Mouse (Mus musculus): ENCODE measurements around the gene Hexim1. TPM values are rescaled to one million over a fixed set of nuclear protein-coding genes. Genes with fewer than 3 reads are reported as not detected.

The Hexim1 gene
- polyA plus RNA-seq, 1 experiment from 2014 or later = 4.1 TPM

- Histone ChIP-seq H3K36me3 (ENCODE audit: control insufficient read depth, insufficient read depth) (0 out of 2 replicates have a peak, but pooled peaks cover 2% of the 10 kb centered on the region), H3K4me3 (replicated peaks; ENCODE audit: low read length) (no peak overlapping the region), H3K27me3 (replicated peaks; ENCODE audit: control insufficient read depth, insufficient read depth, low read length) (0 out of 2 replicates have a peak, but pooled peaks cover under 1% of the 10 kb centered on the region), H3K9ac (replicated peaks; ENCODE audit: low read depth, low read length) (no peak overlapping the region), H3K4me2 (ENCODE audit: low read length) (no peak overlapping the region), H3K9me3 (ENCODE audit: control insufficient read depth, low read length) (no peaks in the 10 kb centered on the region), H3K4me1 (replicated peaks; ENCODE audit: control insufficient read depth, insufficient read depth, low read length) (no peaks in the 10 kb centered on the region), H3K27ac (ENCODE audit: low read length) (no peak overlapping the region)
- no peak for ATAC-seq
- 23% methylated on average over 10 of the region's 10 CpGs for WGBS
Measured at GRCm38 (mm10) chr11:103074796-103075323, 41.2 kb upstream of the Hexim1 start.

DNA sequence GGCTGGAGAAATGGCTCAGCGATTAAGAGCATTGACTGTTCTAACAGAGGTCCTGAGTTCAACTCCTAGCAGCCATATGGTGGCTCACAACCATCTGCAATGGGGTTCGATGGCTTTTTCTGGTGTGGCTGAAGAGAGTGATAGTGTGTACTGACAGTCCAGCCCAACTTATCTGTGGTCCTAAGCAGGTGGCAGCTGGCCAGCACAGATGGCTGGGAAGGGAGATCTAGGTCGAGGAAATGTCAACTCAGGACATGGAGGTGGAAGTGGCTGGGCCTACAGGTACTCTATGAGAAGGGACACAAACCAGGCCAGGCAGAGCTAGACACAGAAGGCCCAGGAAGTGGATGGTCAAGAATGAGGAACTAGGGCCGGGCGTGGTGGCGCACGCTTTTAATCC lies 40.0 kb upstream of the Hexim1 start:
- H3K4me3 ChIP-seq (replicated peaks; ENCODE audit: low read length) = no peak overlapping the region
- H3K4me2 ChIP-seq (ENCODE audit: low read length) = no peak overlapping the region
- peaks cover 10% of the 10 kb centered on the region for H3K4me1 ChIP-seq (replicated peaks; ENCODE audit: control insufficient read depth, insufficient read depth, low read length)
- H3K27me3 ChIP-seq (replicated peaks; ENCODE audit: control insufficient read depth, insufficient read depth, low read length) = peaks cover 11% of the 10 kb centered on the region
- 93% methylated on average over 7 of the region's 7 CpGs for WGBS
- no peaks in the 10 kb centered on the region for H3K9me3 ChIP-seq (ENCODE audit: control insufficient read depth, low read length)
- ATAC-seq = no peak
- H3K36me3 ChIP-seq (ENCODE audit: control insufficient read depth, insufficient read depth) = no peaks in the 10 kb centered on the region
- no peak overlapping the region for H3K27ac ChIP-seq (ENCODE audit: low read length)
- no peak overlapping the region for H3K9ac ChIP-seq (replicated peaks; ENCODE audit: low read depth, low read length)

GRCm38 (mm10) chr11:103076581-103076980 lies 39.5 kb upstream of the Hexim1 start:
- Histone ChIP-seq H3K27me3 (replicated peaks; ENCODE audit: control insufficient read depth, insufficient read depth, low read length) (peaks cover 17% of the 10 kb centered on the region), H3K4me1 (replicated peaks; ENCODE audit: control insufficient read depth, insufficient read depth, low read length) (peaks cover 10% of the 10 kb centered on the region), H3K27ac (ENCODE audit: low read length) (no peak overlapping the region), H3K9ac (replicated peaks; ENCODE audit: low read depth, low read length) (no peak overlapping the region), H3K36me3 (ENCODE audit: control insufficient read depth, insufficient read depth) (no peaks in the 10 kb centered on the region), H3K4me2 (ENCODE audit: low read length) (no peak overlapping the region), H3K4me3 (replicated peaks; ENCODE audit: low read length) (no peak overlapping the region), H3K9me3 (ENCODE audit: control insufficient read depth, low read length) (no peaks in the 10 kb centered on the region)
- WGBS = 85% methylated on average over 8 of the region's 8 CpGs
- no peak for ATAC-seq

DNA sequence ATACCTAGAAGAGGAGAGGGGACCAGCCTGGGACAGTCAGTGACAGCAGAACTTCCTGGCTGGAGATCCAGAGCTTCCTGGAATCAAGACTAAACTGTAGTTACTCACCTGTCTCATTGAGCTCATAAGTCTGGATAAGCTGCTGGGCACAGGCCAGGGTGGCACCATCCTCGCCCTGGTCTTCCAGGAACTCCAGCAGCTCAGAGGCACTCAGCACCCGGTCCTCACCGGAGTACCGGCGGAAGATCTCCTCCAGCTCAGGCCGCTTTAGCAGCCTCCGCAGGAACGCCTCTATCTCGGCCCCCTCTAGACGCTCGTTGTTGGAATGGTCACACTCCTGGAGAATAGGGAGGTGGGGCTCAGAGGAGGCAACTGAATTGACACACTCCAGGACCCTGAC lies 37.9 kb upstream of the Hexim1 start:
- peaks cover 10% of the 10 kb centered on the region for H3K4me1 ChIP-seq (replicated peaks; ENCODE audit: control insufficient read depth, insufficient read depth, low read length)
- peaks cover 20% of the 10 kb centered on the region for H3K27me3 ChIP-seq (replicated peaks; ENCODE audit: control insufficient read depth, insufficient read depth, low read length)
- WGBS = 85% methylated on average over 11 of the region's 11 CpGs
- no peak overlapping the region for H3K9ac ChIP-seq (replicated peaks; ENCODE audit: low read depth, low read length)
- no peak overlapping the region for H3K4me3 ChIP-seq (replicated peaks; ENCODE audit: low read length)
- H3K27ac ChIP-seq (ENCODE audit: low read length) = no peak overlapping the region
- H3K36me3 ChIP-seq (ENCODE audit: control insufficient read depth, insufficient read depth) = no peaks in the 10 kb centered on the region
- ATAC-seq = no peak
- no peaks in the 10 kb centered on the region for H3K9me3 ChIP-seq (ENCODE audit: control insufficient read depth, low read length)
- H3K4me2 ChIP-seq (ENCODE audit: low read length) = no peak overlapping the region

DNA sequence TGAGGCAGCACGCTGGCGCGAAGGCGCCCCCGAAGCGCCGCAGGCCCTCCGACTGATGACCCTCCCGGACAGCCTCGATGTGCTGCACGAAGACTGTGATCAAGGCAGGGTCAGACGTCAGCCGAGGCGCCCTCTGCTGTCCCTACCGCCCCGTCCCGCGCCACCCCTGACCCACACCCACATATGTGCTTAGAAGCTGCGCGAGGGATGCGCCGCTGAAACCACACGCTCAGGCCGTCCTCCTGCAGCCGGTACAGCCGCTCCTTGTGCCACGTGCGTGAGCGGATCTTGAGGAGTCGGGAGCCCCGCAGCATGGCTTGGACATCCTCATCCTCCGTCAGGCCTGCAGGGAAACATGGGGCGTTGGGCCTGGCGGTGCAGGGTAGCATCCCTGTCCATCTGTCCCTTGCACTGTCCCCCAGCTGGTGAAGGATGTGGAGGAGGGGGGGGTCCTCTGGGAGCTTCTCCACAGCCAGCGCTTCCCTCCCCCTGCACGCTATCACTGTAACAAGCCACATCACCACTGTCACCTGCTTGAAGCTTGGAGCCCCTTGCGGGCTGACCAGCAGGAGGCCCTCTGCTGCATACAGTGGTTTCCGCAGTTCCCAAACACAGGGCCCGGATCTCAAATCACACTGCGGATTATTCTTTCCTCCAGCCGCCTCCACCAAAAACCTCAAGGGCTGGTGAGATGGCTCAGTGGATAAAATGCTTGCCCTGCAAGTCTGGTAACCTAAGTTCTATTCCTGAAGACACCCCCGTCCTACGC lies 35.5 kb upstream of the Hexim1 start:
- Histone ChIP-seq H3K9ac (replicated peaks; ENCODE audit: low read depth, low read length) (peak overlapping the region; percentile 42), H3K4me2 (ENCODE audit: low read length) (peak overlapping the region; percentile 55), H3K4me1 (replicated peaks; ENCODE audit: control insufficient read depth, insufficient read depth, low read length) (peaks cover 10% of the 10 kb centered on the region), H3K36me3 (ENCODE audit: control insufficient read depth, insufficient read depth) (no peaks in the 10 kb centered on the region), H3K9me3 (ENCODE audit: control insufficient read depth, low read length) (no peaks in the 10 kb centered on the region), H3K4me3 (replicated peaks; ENCODE audit: low read length) (peak overlapping the region; percentile 32), H3K27me3 (replicated peaks; ENCODE audit: control insufficient read depth, insufficient read depth, low read length) (peaks cover 20% of the 10 kb centered on the region), H3K27ac (ENCODE audit: low read length) (no peak overlapping the region)
- WGBS = 2% methylated on average over 42 of the region's 43 CpGs
- no peak for ATAC-seq

DNA sequence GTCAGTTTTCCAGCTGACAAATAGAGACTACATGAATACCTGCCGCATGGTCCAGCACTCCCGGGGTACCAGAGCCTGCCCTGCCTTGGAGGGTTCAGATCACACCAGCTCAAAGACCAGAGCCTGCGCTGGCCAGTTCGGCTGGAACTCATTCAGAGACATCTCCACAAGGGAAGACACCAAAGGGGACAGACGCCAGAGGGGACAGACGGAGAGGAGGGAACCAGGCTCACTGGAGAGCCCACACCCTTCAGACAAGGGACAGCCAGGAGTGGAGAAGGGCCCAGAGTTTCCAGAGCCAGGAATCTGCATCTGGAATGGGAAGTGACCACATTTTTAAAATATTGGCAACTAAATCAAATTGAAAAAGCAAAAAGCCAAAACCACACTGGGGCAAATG lies 34.4 kb upstream of the Hexim1 start:
- Histone ChIP-seq H3K9me3 (ENCODE audit: control insufficient read depth, low read length) (no peaks in the 10 kb centered on the region), H3K4me1 (replicated peaks; ENCODE audit: control insufficient read depth, insufficient read depth, low read length) (peaks cover 10% of the 10 kb centered on the region), H3K27me3 (replicated peaks; ENCODE audit: control insufficient read depth, insufficient read depth, low read length) (peaks cover 20% of the 10 kb centered on the region), H3K9ac (replicated peaks; ENCODE audit: low read depth, low read length) (no peak overlapping the region), H3K36me3 (ENCODE audit: control insufficient read depth, insufficient read depth) (no peaks in the 10 kb centered on the region), H3K27ac (ENCODE audit: low read length) (no peak overlapping the region), H3K4me3 (replicated peaks; ENCODE audit: low read length) (no peak overlapping the region), H3K4me2 (ENCODE audit: low read length) (no peak overlapping the region)
- 58% methylated on average over 6 of the region's 6 CpGs for WGBS
- no peak for ATAC-seq

- no peaks in the 10 kb centered on the region for H3K27me3 ChIP-seq (replicated peaks; ENCODE audit: control insufficient read depth, insufficient read depth, low read length)
- H3K27ac ChIP-seq (ENCODE audit: low read length) = no peak overlapping the region
- H3K4me3 ChIP-seq (replicated peaks; ENCODE audit: low read length) = no peak overlapping the region
- H3K9me3 ChIP-seq (ENCODE audit: control insufficient read depth, low read length) = no peaks in the 10 kb centered on the region
- H3K4me1 ChIP-seq (replicated peaks; ENCODE audit: control insufficient read depth, insufficient read depth, low read length) = no peaks in the 10 kb centered on the region
- ATAC-seq = no peak
- H3K36me3 ChIP-seq (ENCODE audit: control insufficient read depth, insufficient read depth) = no peaks in the 10 kb centered on the region
- H3K9ac ChIP-seq (replicated peaks; ENCODE audit: low read depth, low read length) = no peak overlapping the region
- WGBS = 92% methylated on average over 7 of the region's 7 CpGs
- no peak overlapping the region for H3K4me2 ChIP-seq (ENCODE audit: low read length)
Measured at GRCm38 (mm10) chr11:103093306-103093705, 22.7 kb upstream of the Hexim1 start.

- H3K4me3 ChIP-seq (replicated peaks; ENCODE audit: low read length) = no peak overlapping the region
- no peaks in the 10 kb centered on the region for H3K36me3 ChIP-seq (ENCODE audit: control insufficient read depth, insufficient read depth)
- H3K27ac ChIP-seq (ENCODE audit: low read length) = no peak overlapping the region
- ATAC-seq = no peak
- no peak overlapping the region for H3K4me2 ChIP-seq (ENCODE audit: low read length)
- 80% methylated on average over 20 of the region's 20 CpGs for WGBS
- no peaks in the 10 kb centered on the region for H3K27me3 ChIP-seq (replicated peaks; ENCODE audit: control insufficient read depth, insufficient read depth, low read length)
- H3K9me3 ChIP-seq (ENCODE audit: control insufficient read depth, low read length) = no peaks in the 10 kb centered on the region
- H3K4me1 ChIP-seq (replicated peaks; ENCODE audit: control insufficient read depth, insufficient read depth, low read length) = no peaks in the 10 kb centered on the region
- H3K9ac ChIP-seq (replicated peaks; ENCODE audit: low read depth, low read length) = no peak overlapping the region
Measured at GRCm38 (mm10) chr11:103093862-103094833, 21.9 kb upstream of the Hexim1 start.

DNA sequence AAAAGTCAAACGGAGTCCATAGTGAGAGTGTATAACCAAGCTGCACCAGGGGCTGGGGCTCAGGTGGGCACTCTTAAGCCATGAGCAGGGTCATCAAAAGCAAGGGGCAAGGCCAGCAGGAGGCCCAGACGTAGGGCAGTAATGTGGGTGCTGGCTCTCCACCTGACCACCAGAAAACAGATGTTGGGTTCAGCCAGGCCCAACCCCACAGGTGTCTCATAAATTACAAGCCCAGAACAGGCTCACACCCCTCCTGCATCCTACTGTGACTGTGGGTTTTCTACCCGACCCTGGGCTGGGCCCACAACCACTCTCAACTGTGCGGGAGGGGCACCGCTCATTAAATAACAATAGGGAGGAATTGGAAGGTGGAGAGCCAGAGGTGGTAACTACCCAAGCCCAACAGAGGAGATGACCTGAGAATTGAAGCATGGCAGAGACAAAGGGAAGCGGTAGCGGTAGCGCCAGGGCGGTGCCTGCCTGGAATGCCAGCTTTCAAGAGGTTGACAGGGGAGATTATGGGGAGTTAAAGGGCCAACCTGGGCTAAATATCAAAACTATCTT lies 20.8 kb upstream of the Hexim1 start:
- no peak for ATAC-seq
- no peak overlapping the region for H3K4me2 ChIP-seq (ENCODE audit: low read length)
- peaks cover under 1% of the 10 kb centered on the region; the same call in 1 of the 2 replicates for H3K27me3 ChIP-seq (replicated peaks; ENCODE audit: control insufficient read depth, insufficient read depth, low read length)
- no peaks in the 10 kb centered on the region for H3K4me1 ChIP-seq (replicated peaks; ENCODE audit: control insufficient read depth, insufficient read depth, low read length)
- H3K27ac ChIP-seq (ENCODE audit: low read length) = no peak overlapping the region
- H3K4me3 ChIP-seq (replicated peaks; ENCODE audit: low read length) = no peak overlapping the region
- no peak overlapping the region for H3K9ac ChIP-seq (replicated peaks; ENCODE audit: low read depth, low read length)
- H3K9me3 ChIP-seq (ENCODE audit: control insufficient read depth, low read length) = no peaks in the 10 kb centered on the region
- 50% methylated on average over 9 of the region's 9 CpGs for WGBS
- no peaks in the 10 kb centered on the region for H3K36me3 ChIP-seq (ENCODE audit: control insufficient read depth, insufficient read depth)

All from forebrain, embryonic 16.5 days (tissue).